Mouse (Mus musculus) frontal cortex, adult 2 months (tissue): ENCODE measurements around the gene Zfp30. TPM values are rescaled to one million over a fixed set of nuclear protein-coding genes. Genes with fewer than 3 reads are reported as not detected.

Source experiments
- DNase-seq, 2 experiments: peaks; one replicate each; pipeline ENCODE4 v3.0.0; 2022; ENCODE audit warnings: low spot score in 1 of 2; ENCODE audit errors: extremely low spot score in 1 of 2
- polyA plus RNA-seq: library from polyadenylated mRNA; depleted of rRNA; stranded (reverse); fragments of >200 nt; gene quantifications from 2 replicates; pipeline ENCODE4 v1.2.3, GENCODE M21; 2012; rRNA removed

Zfp30 gene
- polyA plus RNA-seq, 1 experiment: 9.4 TPM

DNA sequence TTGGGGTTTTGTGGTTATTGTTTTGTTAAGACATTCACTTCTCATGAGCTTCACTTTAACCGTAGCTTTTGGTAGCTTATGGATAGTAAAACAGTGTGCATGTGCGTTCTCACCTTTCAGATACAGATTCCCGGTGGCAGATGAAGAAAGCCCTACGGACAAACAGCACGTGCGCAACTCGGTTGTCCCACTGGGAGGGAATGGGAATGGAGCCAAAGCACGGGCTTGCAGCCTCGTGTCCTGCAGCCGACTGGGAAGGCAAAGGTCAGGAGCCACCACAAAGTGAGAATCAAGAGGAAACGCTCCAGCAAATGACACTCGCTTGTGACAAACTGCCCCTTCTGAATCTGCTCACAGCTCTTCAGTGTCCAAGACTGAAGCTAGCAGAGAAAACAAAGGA lies 44.2 kb downstream of the Zfp30 start:
- DNase-seq: no peak

DNA sequence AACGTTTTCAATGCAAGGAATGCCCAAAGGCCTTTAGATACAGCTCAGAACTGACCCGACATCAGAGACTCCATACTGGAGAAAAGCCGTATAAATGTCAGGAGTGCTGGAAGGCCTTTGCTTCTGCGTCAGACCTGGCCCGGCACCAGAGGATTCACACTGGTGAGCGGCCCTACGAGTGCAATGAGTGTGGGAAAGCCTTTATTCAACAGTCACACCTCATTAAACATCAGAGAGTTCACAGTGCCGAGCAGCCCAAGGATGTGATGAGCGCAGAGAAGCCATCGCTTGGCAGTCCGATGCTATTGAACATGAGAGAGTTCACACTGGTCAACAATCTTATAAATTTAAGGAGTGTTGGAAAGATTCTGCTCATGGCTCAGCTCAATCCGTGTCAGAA lies 46.0 kb downstream of the Zfp30 start:
- DNase-seq: no peak

DNA sequence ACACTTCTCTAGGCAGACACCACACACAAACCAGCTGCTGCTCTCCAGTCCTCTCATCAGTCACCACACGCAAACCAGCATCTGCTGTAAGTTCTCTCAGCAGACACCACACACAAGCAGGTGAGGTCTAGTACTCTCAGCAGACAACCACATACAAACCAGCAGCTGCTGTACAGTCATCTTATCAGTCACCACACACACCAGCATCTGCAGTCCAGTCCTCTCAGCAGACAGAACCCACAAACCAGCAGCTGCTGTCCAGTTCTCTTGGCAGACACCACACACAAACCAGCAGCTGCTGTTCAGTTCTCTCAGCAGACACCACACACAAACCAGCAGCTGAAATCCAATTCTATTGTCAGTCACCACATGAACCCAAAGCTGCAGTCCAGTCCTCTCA lies 53.0 kb downstream of the Zfp30 start:
- no peak for DNase-seq

DNA sequence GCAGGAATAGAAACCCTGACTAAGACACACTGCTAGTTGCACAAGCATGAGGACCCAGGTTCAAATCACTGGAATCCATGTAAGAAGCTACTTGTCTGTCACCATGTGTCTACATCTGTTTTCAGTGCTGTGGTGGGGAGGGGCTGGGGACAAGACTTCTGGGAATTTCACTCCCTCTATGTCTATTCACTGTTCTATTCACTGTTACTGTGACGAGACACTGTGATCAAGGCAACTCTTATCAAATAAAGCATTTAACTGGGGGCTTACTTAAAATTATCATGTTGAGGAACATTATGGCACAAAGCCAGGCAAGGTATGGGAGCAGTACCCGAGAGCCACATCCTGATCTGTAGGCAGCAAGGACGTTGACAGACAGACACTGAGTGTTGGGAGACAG lies 55.5 kb downstream of the Zfp30 start:
- DNase-seq: no peak

DNA sequence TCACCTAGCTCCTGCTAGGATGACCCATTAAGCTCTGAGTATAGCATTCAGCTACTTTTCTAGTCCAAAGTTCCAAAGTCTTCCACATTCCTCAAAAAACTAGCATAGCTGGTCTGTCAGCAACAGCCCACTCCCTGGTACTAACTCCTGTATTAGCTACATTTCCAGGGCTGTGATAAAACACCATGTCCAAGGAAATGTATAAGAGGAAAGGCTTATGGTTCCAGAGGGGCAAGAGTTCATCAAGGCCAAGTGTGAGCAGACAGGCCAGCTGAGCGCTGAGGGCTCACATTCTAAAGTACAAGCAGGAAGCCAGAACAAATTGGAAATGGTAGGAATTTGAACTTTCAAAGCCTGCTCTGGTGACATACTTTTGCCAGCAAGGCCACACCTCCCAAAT lies 58.3 kb downstream of the Zfp30 start:
- no peak for DNase-seq

Other genes starting within 250 kb of the Zfp30 start
- gene Catsperg2, start 57.0 kb upstream of the Zfp30 start, polyA plus RNA-seq: 0.10 and 0.17 TPM in 2 replicates
- gene Zfp84, start 15.4 kb upstream of the Zfp30 start, polyA plus RNA-seq: 10.1 TPM in 2 replicates
- 9.0 and 10.0 TPM in 2 replicates for gene Zfp790, start 32.1 kb downstream of the Zfp30 start, polyA plus RNA-seq
- 11.3 and 11.8 TPM in 2 replicates for gene Zfp940, start 69.7 kb downstream of the Zfp30 start, polyA plus RNA-seq
- gene Zfp420, start 76.0 kb downstream of the Zfp30 start, polyA plus RNA-seq: 14.8 and 15.8 TPM in 2 replicates
- gene Zfp27, start 122.6 kb downstream of the Zfp30 start, polyA plus RNA-seq: 11.7 and 12.0 TPM in 2 replicates
- gene Zfp383, start 124.2 kb downstream of the Zfp30 start, polyA plus RNA-seq: 8.8 and 10.4 TPM in 2 replicates
- gene Zfp74, start 170.1 kb downstream of the Zfp30 start, polyA plus RNA-seq: 12.1 and 13.3 TPM in 2 replicates
- gene Zfp568, start 200.0 kb downstream of the Zfp30 start, polyA plus RNA-seq: 2.5 and 3.1 TPM in 2 replicates